Mouse (Mus musculus) cerebellum, postnatal 4 days (tissue): ENCODE measurements at regions not wholly inside any gene's neighbourhood (a gene's known extent, or its start where the extent isn't known, plus 50 kb on each side); places are given as distances from the start of the nearest gene placed in this dataset.
"Not testable (repeated sequence)": the region's sequence is repeated elsewhere in the genome, so short reads cannot be mapped to it uniquely, and the experiment has no call there.

Experiments used
- DNase-seq, 2 experiments: peaks; one replicate each; pipeline ENCODE4 v3.0.0; 2022; ENCODE audit warnings: low spot score in 2 of 2, mixed read lengths in 1 of 2

GRCm38 (mm10) chr4:124395966-124396395 lies 214.6 kb downstream of the 3100002H09Rik start:
- DNase-seq: no peak

- no peak for DNase-seq
These were observed 215.3 kb downstream of the 3100002H09Rik start for GRCm38 (mm10) chr4:124395069-124395965.

GRCm38 (mm10) chr4:124393595-124393994 lies 217.0 kb downstream of the 3100002H09Rik start:
- DNase-seq: no peak

- no peak for DNase-seq
These were observed 221.5 kb downstream of the 3100002H09Rik start for GRCm38 (mm10) chr4:124389067-124389466.

GRCm38 (mm10) chr4:124385106-124386055 lies 225.2 kb downstream of the 3100002H09Rik start:
- no peak for DNase-seq

GRCm38 (mm10) chr4:124376504-124376903 lies 234.1 kb downstream of the 3100002H09Rik start:
- DNase-seq: no peak

- DNase-seq: no peak
These were observed 235.0 kb downstream of the 3100002H09Rik start for GRCm38 (mm10) chr4:124375581-124375980.

GRCm38 (mm10) chr4:124368831-124369230 lies 241.8 kb downstream of the 3100002H09Rik start:
- no peak for DNase-seq

- DNase-seq: no peak
These were observed 242.5 kb downstream of the 3100002H09Rik start for GRCm38 (mm10) chr4:124368085-124368484.

- DNase-seq: no peak
These were observed 250.1 kb downstream of the 3100002H09Rik start for GRCm38 (mm10) chr4:124360578-124360908.

GRCm38 (mm10) chr4:124359707-124360577 lies 250.7 kb downstream of the 3100002H09Rik start:
- DNase-seq: no peak

GRCm38 (mm10) chr4:124358456-124358855 lies 252.1 kb downstream of the 3100002H09Rik start:
- not testable (repeated sequence) for DNase-seq

GRCm38 (mm10) chr4:124350361-124350760 lies 260.2 kb downstream of the 3100002H09Rik start:
- no peak for DNase-seq

GRCm38 (mm10) chr4:124349610-124350295 lies 260.9 kb downstream of the 3100002H09Rik start:
- DNase-seq: no peak

GRCm38 (mm10) chr4:124349055-124349454 lies 261.5 kb downstream of the 3100002H09Rik start:
- no peak for DNase-seq

- no peak for DNase-seq
These were observed 270.5 kb downstream of the 3100002H09Rik start for GRCm38 (mm10) chr4:124340073-124340472.

GRCm38 (mm10) chr4:124335726-124336125 lies 274.9 kb downstream of the 3100002H09Rik start:
- DNase-seq: no peak

- no peak for DNase-seq
These were observed 277.6 kb downstream of the 3100002H09Rik start for GRCm38 (mm10) chr4:124332974-124333373.

GRCm38 (mm10) chr4:124332416-124332815 lies 278.2 kb downstream of the 3100002H09Rik start:
- no peak for DNase-seq

- DNase-seq: no peak
These were observed 281.4 kb downstream of the 3100002H09Rik start for GRCm38 (mm10) chr4:124329107-124329771.
